Mouse (Mus musculus): ENCODE measurements around the gene Sema6b.

DNA sequence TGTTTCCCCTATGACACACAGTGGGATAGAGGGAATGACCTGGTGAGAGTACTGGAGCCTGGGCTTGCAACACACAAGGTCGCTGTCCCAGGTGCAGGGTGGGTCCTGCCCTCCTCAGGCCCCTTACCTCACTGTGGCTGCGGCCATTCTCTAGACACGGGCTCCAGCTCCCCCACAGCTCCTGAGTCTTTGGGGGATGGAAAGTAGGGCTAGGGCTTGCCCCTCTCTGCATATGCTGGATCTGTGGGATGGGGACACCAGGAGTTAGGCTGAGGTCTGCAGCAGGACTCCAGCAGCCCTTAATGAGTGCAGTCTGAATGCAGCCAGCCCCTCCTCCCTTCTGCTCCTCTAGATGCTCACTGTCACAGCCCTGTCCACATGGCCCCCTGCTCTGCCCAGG is 27.4 kb downstream of the Sema6b start:
- TF ChIP-seq USF1 (IDR thresholded peaks at IDR 0.05; ENCODE audit: low read depth) (no peak), CTCF (IDR thresholded peaks at IDR 0.05; ENCODE audit: control insufficient read depth, insufficient read depth, insufficient read length) (no peak), CEBPB (IDR thresholded peaks at IDR 0.05; ENCODE audit: low read depth) (no peak), MAX (IDR thresholded peaks at IDR 0.05) (no peak), MYOG (IDR thresholded peaks at IDR 0.05; ENCODE audit: control insufficient read depth, extremely low read depth, insufficient read length) (no peak), MYOD1 (IDR thresholded peaks at IDR 0.05; ENCODE audit: control insufficient read depth, insufficient read length, low read depth) (no peak), FOSL1 (IDR thresholded peaks at IDR 0.05; ENCODE audit: insufficient read depth, low read length, poor library complexity, severe bottlenecking) (no peak)

Measured in C2C12 (cell line).